Mouse (Mus musculus) heart, embryonic 11.5 days (tissue): ENCODE data around the gene Vmn1r24. TPM values are rescaled to one million over a fixed set of nuclear protein-coding genes. Genes with fewer than 3 reads are reported as not detected.
"Not testable (repeated sequence)": the region's sequence is repeated elsewhere in the genome, so short reads cannot be mapped to it uniquely, and the experiment has no call there.

Source experiments
- ATAC-seq: fragments of 200-750 bp; cut with Nextera tagmentation; replicated peaks from 2 replicates; pipeline ENCODE4 v1.8.0; 2017; ENCODE audit warnings: moderate library complexity; ENCODE audit not compliant: insufficient number of reproducible peaks, low FRiP score, low TSS enrichment
- H3K27ac ChIP-seq: fragments of 300-500 bp; sonication (generic); 2 replicates; pipeline ENCODE4 v1.5.1; 2014; ENCODE audit warnings: mild to moderate bottlenecking, low read depth, low read length
- H3K27me3 ChIP-seq: fragments of 300-500 bp; sonication (generic); 2 replicates; pipeline ENCODE4 v1.6.1; 2014; ENCODE audit warnings: mild to moderate bottlenecking, low read length, mixed read lengths; ENCODE audit not compliant: control insufficient read depth, insufficient read depth
- H3K36me3 ChIP-seq: fragments of 300-500 bp; sonication (generic); 2 replicates; pipeline ENCODE4 v1.6.1; 2014; ENCODE audit warnings: mild to moderate bottlenecking, low read length, moderate library complexity, mixed read lengths; ENCODE audit not compliant: control insufficient read depth, insufficient read depth
- H3K4me1 ChIP-seq: fragments of 300-500 bp; sonication (generic); 2 replicates; pipeline ENCODE4 v1.6.1; 2014; ENCODE audit warnings: low read length; ENCODE audit not compliant: control insufficient read depth, insufficient read depth
- H3K4me2 ChIP-seq: fragments of 300-500 bp; sonication (generic); 2 replicates; pipeline ENCODE4 v1.6.1; 2014; ENCODE audit warnings: mild to moderate bottlenecking, moderate library complexity
- H3K4me3 ChIP-seq: fragments of 300-500 bp; sonication (generic); 2 replicates; pipeline ENCODE4 v1.5.1; 2014; ENCODE audit warnings: low read depth, low read length
- H3K9ac ChIP-seq: fragments of 300-500 bp; sonication (generic); 2 replicates; pipeline ENCODE4 v1.6.1; 2014; ENCODE audit warnings: mild to moderate bottlenecking, low read depth, low read length, moderate library complexity
- H3K9me3 ChIP-seq: fragments of 300-500 bp; sonication (generic); replicated peaks from 2 replicates; pipeline ENCODE4 v1.6.1; 2016; ENCODE audit warnings: low read length; ENCODE audit not compliant: control insufficient read depth
- WGBS: fragments of 180-500 bp; shearing (Covaris S2); extraction: QIAGEN DNeasy Blood & Tissue Kit; methylation state at CpG from one replicate; pipeline ENCODE4 v1.1.7; 2014; ENCODE audit not compliant: insufficient replicate concordance; 5-methylcytosine and 5-hydroxymethylcytosine counted together
- polyA plus RNA-seq: library from polyadenylated mRNA; unstranded; fragments of >200 nt; fragmentation: Nextera tagmentation; extraction: Ambion mirVana; gene quantifications from 2 replicates; pipeline ENCODE4 v1.2.1, GENCODE M21; 2014

Gene Vmn1r24
- polyA plus RNA-seq, result not detected in 2 replicates

GRCm38 (mm10) chr6:57961403-57961802 lies at the start of gene Vmn1r24:
Gene Vmn1r24 (minus strand): TSS chr6:57961503.
- not testable (repeated sequence) for H3K9ac ChIP-seq, H3K4me3 ChIP-seq, ATAC-seq, H3K27ac ChIP-seq, H3K4me1 ChIP-seq, H3K4me2 ChIP-seq, H3K9me3 ChIP-seq, H3K36me3 ChIP-seq, H3K27me3 ChIP-seq
- 55% methylated on average over 1 of the region's 1 CpGs for WGBS

GRCm38 (mm10) chr6:57980710-57981109 lies 19.4 kb upstream of the Vmn1r24 start, which contains the start of gene Vmn1r25:
Gene Vmn1r25 (minus strand): TSS chr6:57980810.
- no peak for ATAC-seq
- H3K27me3 ChIP-seq, result no peaks in the 10 kb centered on the region
- no peaks in the 10 kb centered on the region for H3K9me3 ChIP-seq
- H3K4me2 ChIP-seq, result no peak within 1 kb of the TSS
- H3K36me3 ChIP-seq, result no peaks in the 10 kb centered on the region
- no peaks in the 10 kb centered on the region for H3K4me1 ChIP-seq
- H3K27ac ChIP-seq, result no peak within 1 kb of the TSS
- WGBS, result 60% methylated on average over 3 of the region's 3 CpGs
- no peak within 1 kb of the TSS for H3K4me3 ChIP-seq
- no peak within 1 kb of the TSS for H3K9ac ChIP-seq

DNA sequence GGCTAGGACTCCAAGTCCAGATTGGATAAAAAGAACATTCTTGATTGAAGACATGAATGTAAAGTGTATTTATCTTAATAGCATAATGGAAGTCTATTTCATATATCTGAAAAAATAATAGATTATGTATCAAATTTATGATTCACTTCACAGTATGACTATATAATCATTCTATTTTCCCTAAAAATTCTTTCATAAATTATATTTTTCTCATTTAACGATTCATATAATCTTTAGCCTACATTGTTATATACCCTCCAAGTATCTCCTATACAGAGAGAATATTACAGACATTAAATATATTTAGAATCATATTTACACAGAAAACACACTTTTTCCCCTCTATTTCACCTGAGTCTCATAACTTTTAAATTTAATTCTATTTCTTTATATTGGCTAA lies 34.6 kb downstream of the Vmn1r24 start, which contains the start of gene Vmn1r23:
TSS of gene Vmn1r23 (minus strand) at position 101 of the 400 bp plus-strand sequence.
- Histone ChIP-seq H3K27ac (no peak within 1 kb of the TSS), H3K27me3 (no peaks in the 10 kb centered on the region), H3K9me3 (no peaks in the 10 kb centered on the region), H3K4me3 (no peak within 1 kb of the TSS), H3K4me1 (no peaks in the 10 kb centered on the region), H3K9ac (no peak within 1 kb of the TSS), H3K36me3 (no peaks in the 10 kb centered on the region), H3K4me2 (no peak within 1 kb of the TSS)
- no peak for ATAC-seq
- 83% methylated on average over 1 of the region's 1 CpGs for WGBS

DNA sequence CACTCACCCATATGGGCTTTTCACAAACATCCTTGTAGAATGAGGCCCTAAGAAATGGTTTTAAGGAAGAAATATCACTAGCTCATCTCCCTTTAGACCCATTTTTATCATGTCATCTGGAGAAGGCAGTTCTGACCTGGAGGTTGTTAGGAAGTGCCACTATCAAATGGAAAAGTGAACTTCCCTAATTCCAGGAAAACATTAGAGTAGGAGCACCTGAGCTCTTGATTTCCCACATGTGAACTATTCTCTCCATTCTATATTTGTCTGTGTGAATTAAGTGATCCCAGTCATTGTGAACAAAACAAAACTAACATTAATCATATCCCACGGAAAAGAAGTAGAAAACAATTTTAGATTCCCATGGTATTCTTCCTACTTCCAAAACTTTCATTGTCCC lies 53.4 kb downstream of the Vmn1r24 start, which contains the start of gene Vmn1r22:
TSS of gene Vmn1r22 (minus strand) at position 101 of the 400 bp plus-strand sequence.
- H3K36me3 ChIP-seq, result no peaks in the 10 kb centered on the region
- no peaks in the 10 kb centered on the region for H3K9me3 ChIP-seq
- H3K4me2 ChIP-seq, result no peak within 1 kb of the TSS
- H3K4me3 ChIP-seq, result no peak within 1 kb of the TSS
- no peaks in the 10 kb centered on the region for H3K27me3 ChIP-seq
- H3K27ac ChIP-seq, result no peak within 1 kb of the TSS
- H3K4me1 ChIP-seq, result no peaks in the 10 kb centered on the region
- no peak for ATAC-seq
- 73% methylated on average over 1 of the region's 1 CpGs for WGBS
- H3K9ac ChIP-seq, result no peak within 1 kb of the TSS

Other genes with a start within 250 kb of the Vmn1r24 start
- 18.5 and 34.8 TPM in 2 replicates for gene Vopp1, start 136.3 kb downstream of the Vmn1r24 start, polyA plus RNA-seq
- gene Vmn1r21, start 111.2 kb downstream of the Vmn1r24 start, polyA plus RNA-seq, result not detected in 2 replicates
- not detected in 2 replicates for gene Vmn1r22, start 53.5 kb downstream of the Vmn1r24 start, polyA plus RNA-seq
- not detected in 2 replicates for gene Vmn1r23, start 34.7 kb downstream of the Vmn1r24 start, polyA plus RNA-seq
- gene Vmn1r25, start 19.3 kb upstream of the Vmn1r24 start, polyA plus RNA-seq, result not detected in 2 replicates
- not detected in 2 replicates for gene Vmn1r26, start 53.7 kb upstream of the Vmn1r24 start, polyA plus RNA-seq